10 mouse cellular contexts compared by ENCODE assay signal in genomic region chr6:122296918-122297278, GRCm38 (mm10). TPM values are rescaled to one million over a fixed set of nuclear protein-coding genes. Genes with fewer than 3 reads are reported as not detected.
A peak's percentile ranks its signal among the peaks of the same experiment; 100 is the strongest.
DNase-seq lines count a peak whose midpoint lies in the region; ATAC-seq and TF ChIP-seq lines count a peak whose summit lies in the region.
"Had no signal": no experiment of that assay in that cellular context is flagged by ENCODE, and none has a peak within 500 bp of the region (broad histone marks: within the 10 kb centered on the region; RNA-seq: fewer than 3 reads in every experiment).

No protein-coding gene starts in this region.

- DNase-seq in heart, postnatal 36 days, result no peak
- DNase-seq in G1E (ENCODE audit: low spot score), result no peak
- no peak for DNase-seq in forebrain, postnatal 0 days
- DNase-seq in liver, postnatal 0 days, result no peak
- no peak for DNase-seq in MN1 (ENCODE audit: low spot score)
- no peak for DNase-seq in thymus, postnatal 0 days (ENCODE audit: low spot score)
- no peak for DNase-seq in adrenal gland, postnatal 10 days

- peaks cover 4% of the 10 kb centered on the region; the same call in 1 of the 2 replicates for H3K4me1 ChIP-seq in heart, embryonic 13.5 days
- peaks cover 57% of the 10 kb centered on the region for H3K4me1 ChIP-seq in G1E (ENCODE audit: insufficient read depth, low read depth, low read length)
- H3K4me1 ChIP-seq in forebrain, postnatal 0 days (ENCODE audit: insufficient read depth), result no peaks in the 10 kb centered on the region
- no peaks in the 10 kb centered on the region; the same call in 1 of the 2 replicates for H3K4me1 ChIP-seq in liver, postnatal 0 days (ENCODE audit: insufficient read depth)

- H3K9ac ChIP-seq in heart, embryonic 13.5 days, result peak overlapping the region; percentile 79
- peak overlapping the region; percentile 78 for H3K9ac ChIP-seq in forebrain, postnatal 0 days
- peak overlapping the region; percentile 30; the same call in 1 of the 2 replicates for H3K9ac ChIP-seq in liver, postnatal 0 days (replicated peaks)

- no peaks in the 10 kb centered on the region for H3K9me3 ChIP-seq in heart, embryonic 13.5 days
- H3K9me3 ChIP-seq in G1E (replicated peaks), result no peaks in the 10 kb centered on the region
- H3K9me3 ChIP-seq in forebrain, postnatal 0 days (ENCODE audit: low read length), result no peaks in the 10 kb centered on the region
- no peaks in the 10 kb centered on the region for H3K9me3 ChIP-seq in liver, postnatal 0 days (ENCODE audit: low read length)

- H3K4me2 ChIP-seq in heart, embryonic 13.5 days, result peak overlapping the region; percentile 80
- H3K4me2 ChIP-seq in forebrain, postnatal 0 days (ENCODE audit: low read depth), result peak overlapping the region; percentile 74
- H3K4me2 ChIP-seq in liver, postnatal 0 days (ENCODE audit: low read depth, low read length), result peak overlapping the region; percentile 77

- ATAC-seq in heart, embryonic 13.5 days (ENCODE audit: extremely low read depth, insufficient number of reproducible peaks, low FRiP score, low TSS enrichment), result no peak
- no peak for ATAC-seq in G1E (ENCODE audit: extremely low read depth, insufficient number of reproducible peaks, low FRiP score, poor library complexity, severe bottlenecking)
- peak; percentile 10 for ATAC-seq in forebrain, postnatal 0 days
- ATAC-seq in liver, postnatal 0 days, result no peak

- 0 out of 2 replicates have a peak, but pooled peaks cover 3% of the 10 kb centered on the region for H3K27me3 ChIP-seq in heart, embryonic 13.5 days (replicated peaks)
- no peaks in the 10 kb centered on the region for H3K27me3 ChIP-seq in G1E (ENCODE audit: insufficient read depth, low read length)
- no peaks in the 10 kb centered on the region for H3K27me3 ChIP-seq in forebrain, postnatal 0 days (ENCODE audit: insufficient read depth, low read length)
- peaks cover 4% of the 10 kb centered on the region; the same call in 1 of the 2 replicates for H3K27me3 ChIP-seq in liver, postnatal 0 days (ENCODE audit: insufficient read depth, low read length)

- H3K27ac ChIP-seq in heart, embryonic 13.5 days (replicated peaks), result no peak overlapping the region
- peak overlapping the region; percentile 90 for H3K27ac ChIP-seq in forebrain, postnatal 0 days (ENCODE audit: low read depth, low read length)
- no peak overlapping the region for H3K27ac ChIP-seq in liver, postnatal 0 days (ENCODE audit: low read depth)

- 20% methylated on average over 3 of the region's 3 CpGs for WGBS in heart, embryonic 13.5 days
- 19% methylated on average over 3 of the region's 3 CpGs for WGBS in forebrain, postnatal 0 days
- WGBS in liver, postnatal 0 days (ENCODE audit: insufficient replicate concordance), result 33% methylated on average over 3 of the region's 3 CpGs

- TF ChIP-seq CTCF in G1E (IDR thresholded peaks at IDR 0.05; ENCODE audit: low read depth, low read length), result no peak
- TF ChIP-seq CTCF in forebrain, postnatal 0 days (IDR thresholded peaks at IDR 0.05; ENCODE audit: low read depth), result no peak
- TF ChIP-seq CTCF in liver, postnatal 0 days (IDR thresholded peaks at IDR 0.05; ENCODE audit: low read depth), result no peak

- H3K4me3 ChIP-seq in heart, embryonic 13.5 days, result peak overlapping the region; percentile 62
- H3K4me3 ChIP-seq in G1E (ENCODE audit: low read depth, low read length), result peak overlapping the region; percentile 66; the same call in 1 of the 2 replicates
- peak overlapping the region; percentile 50 for H3K4me3 ChIP-seq in forebrain, postnatal 0 days (ENCODE audit: low read depth, low read length)
- H3K4me3 ChIP-seq in liver, postnatal 0 days (ENCODE audit: low read depth, low read length), result peak overlapping the region; percentile 49; the same call in 1 of the 2 replicates

- intact Hi-C loops in heart, postnatal 36 days (cut with DNase I), result no loop called here

- no peaks in the 10 kb centered on the region for H3K36me3 ChIP-seq in heart, embryonic 13.5 days
- no peaks in the 10 kb centered on the region for H3K36me3 ChIP-seq in G1E (replicated peaks)
- no peaks in the 10 kb centered on the region for H3K36me3 ChIP-seq in forebrain, postnatal 0 days (ENCODE audit: insufficient read depth)
- no peaks in the 10 kb centered on the region for H3K36me3 ChIP-seq in liver, postnatal 0 days (replicated peaks; ENCODE audit: insufficient read depth, low read length)

- no peak for TF ChIP-seq EP300 in liver, postnatal 0 days (IDR thresholded peaks at IDR 0.05; ENCODE audit: low read depth)

RNA-seq across cellular contexts. Expression of gene M6pr, which starts 11.6 kb away (rescaled TPM):
- polyA plus RNA-seq in heart, embryonic 13.5 days (2015; fragmentation: Nextera tagmentation; extraction: Ambion mirVana), result 71.1 and 76.3 TPM in 2 replicates
- 10 to 100 TPM; 40.8 to 42.8 TPM for total RNA-seq in heart, postnatal 36 days (2021)
- 174 and 190 TPM in 2 replicates for total RNA-seq in G1E (2014; fragmentation: Nextera tagmentation)
- 521 and 552 TPM in 2 replicates for total RNA-seq in G1E (2017)
- polyA plus RNA-seq in G1E (2012), result 23.0 and 27.4 TPM in 2 replicates
- total RNA-seq in forebrain, postnatal 0 days (2014; rRNA removed), result 51.9 and 52.9 TPM in 2 replicates
- 42.6 and 44.0 TPM in 2 replicates for polyA plus RNA-seq in forebrain, postnatal 0 days (2015; fragmentation: Nextera tagmentation; extraction: Ambion mirVana)
- 73.6 and 80.3 TPM in 2 replicates for polyA plus RNA-seq in liver, postnatal 0 days (2015; fragmentation: Nextera tagmentation; extraction: Ambion mirVana)
- 136 and 144 TPM in 2 replicates for polyA plus RNA-seq in thymus, postnatal 0 days (2015; fragmentation: Nextera tagmentation; extraction: Ambion mirVana)
- total RNA-seq in adrenal gland, postnatal 10 days (2021), result 100 to 1,000 TPM; 111 to 119 TPM

RNA-seq across cellular contexts. Expression of gene Klrg1, which starts 14.2 kb away (rescaled TPM):
- not detected in 2 replicates for polyA plus RNA-seq in heart, embryonic 13.5 days (2015; fragmentation: Nextera tagmentation; extraction: Ambion mirVana)
- total RNA-seq in heart, postnatal 36 days (2021), result not detected
- total RNA-seq in G1E (2014; fragmentation: Nextera tagmentation), result 2.1 and 3.8 TPM in 2 replicates
- 0.70 and 0.93 TPM in 2 replicates for total RNA-seq in G1E (2017)
- 0.03 TPM in 1 of 2 replicates, not detected in the other for polyA plus RNA-seq in G1E (2012)
- 0.15 and 2.7 TPM in 2 replicates for total RNA-seq in forebrain, postnatal 0 days (2014; rRNA removed)
- polyA plus RNA-seq in forebrain, postnatal 0 days (2015; fragmentation: Nextera tagmentation; extraction: Ambion mirVana), result 0.91 and 1.1 TPM in 2 replicates
- polyA plus RNA-seq in liver, postnatal 0 days (2015; fragmentation: Nextera tagmentation; extraction: Ambion mirVana), result not detected in 2 replicates
- 0.53 and 0.55 TPM in 2 replicates for polyA plus RNA-seq in thymus, postnatal 0 days (2015; fragmentation: Nextera tagmentation; extraction: Ambion mirVana)
- total RNA-seq in adrenal gland, postnatal 10 days (2021), result under 1 TPM in 1 of 2 experiments, not detected in 1; 0.42 TPM
- total RNA-seq: common myeloid progenitor, adult 5-6 weeks had no signal
- polyA plus RNA-seq: liver, adult 2 months had no signal

RNA-seq across cellular contexts. Expression of gene Phc1, which starts 43.5 kb away (rescaled TPM):
- polyA plus RNA-seq in heart, embryonic 13.5 days (2015; fragmentation: Nextera tagmentation; extraction: Ambion mirVana), result 9.7 and 12.1 TPM in 2 replicates
- 10 to 100 TPM; 17.5 to 21.8 TPM for total RNA-seq in heart, postnatal 36 days (2021)
- total RNA-seq in G1E (2014; fragmentation: Nextera tagmentation), result 78.0 and 96.6 TPM in 2 replicates
- total RNA-seq in G1E (2017), result 13.5 and 15.4 TPM in 2 replicates
- polyA plus RNA-seq in G1E (2012), result 24.0 and 86.6 TPM in 2 replicates
- 53.6 and 75.7 TPM in 2 replicates for total RNA-seq in forebrain, postnatal 0 days (2014; rRNA removed)
- polyA plus RNA-seq in forebrain, postnatal 0 days (2015; fragmentation: Nextera tagmentation; extraction: Ambion mirVana), result 21.9 and 24.6 TPM in 2 replicates
- polyA plus RNA-seq in liver, postnatal 0 days (2015; fragmentation: Nextera tagmentation; extraction: Ambion mirVana), result 1.2 and 1.4 TPM in 2 replicates
- 10.0 and 10.1 TPM in 2 replicates for polyA plus RNA-seq in thymus, postnatal 0 days (2015; fragmentation: Nextera tagmentation; extraction: Ambion mirVana)
- total RNA-seq in adrenal gland, postnatal 10 days (2021), result 10 to 100 TPM; 24.3 to 29.1 TPM
